Mouse (Mus musculus): ENCODE measurements around the gene Rasgef1c. TPM values are rescaled to one million over a fixed set of nuclear protein-coding genes. Genes with fewer than 3 reads are reported as not detected.

Gene Rasgef1c
- total and polyA plus RNA-seq, 3 experiments, result 0.42 to 0.57 (median 0.53) TPM

- H3K36me3 ChIP-seq (ENCODE audit: control insufficient read depth, insufficient read depth, low read length), result no peaks in the 10 kb centered on the region
- TF ChIP-seq EP300 (IDR thresholded peaks at IDR 0.05; ENCODE audit: insufficient read depth, low read depth, low read length) (no peak), CTCF (IDR thresholded peaks at IDR 0.05) (peak; percentile 90)
- H3K27me3 ChIP-seq (ENCODE audit: control insufficient read depth, insufficient read depth, low read length), result no peaks in the 10 kb centered on the region
- H3K4me3 ChIP-seq, result no peak overlapping the region
- peak; percentile 54 to 67 for DNase-seq
- no peaks in the 10 kb centered on the region; the same call in 1 of the 2 replicates for H3K4me1 ChIP-seq (ENCODE audit: control insufficient read depth, insufficient read depth, low read length)
- intact Hi-C loops (cut with DNase I), result loop anchor here (5.0 kb wide), 1 partner anchor 53 kb away; the partner anchor contains the start of gene Rasgef1c
- H3K27ac ChIP-seq, result no peak overlapping the region
- no peaks in the 10 kb centered on the region for H3K79me2 ChIP-seq (replicated peaks; ENCODE audit: control insufficient read depth, insufficient read depth, low read length)
- H3K9ac ChIP-seq (ENCODE audit: low read depth, low read length), result no peak overlapping the region
- WGBS, result 27% methylated on average over 8 of the region's 8 CpGs
These were observed 54.1 kb downstream of the Rasgef1c start for GRCm38 (mm10) chr11:49955577-49956261.

GRCm38 (mm10) chr11:49958017-49958416 lies 56.4 kb downstream of the Rasgef1c start:
- H3K9ac ChIP-seq (ENCODE audit: low read depth, low read length), result no peak overlapping the region
- H3K4me3 ChIP-seq, result no peak overlapping the region
- no peaks in the 10 kb centered on the region for H3K27me3 ChIP-seq (ENCODE audit: control insufficient read depth, insufficient read depth, low read length)
- 81% methylated on average over 10 of the region's 10 CpGs for WGBS
- no peak overlapping the region for H3K27ac ChIP-seq
- H3K4me1 ChIP-seq (ENCODE audit: control insufficient read depth, insufficient read depth, low read length), result no peaks in the 10 kb centered on the region
- intact Hi-C loops (cut with DNase I), result loop anchor here (5.0 kb wide), 1 partner anchor 56 kb away; the partner anchor contains the start of gene Rasgef1c
- TF ChIP-seq CTCF (IDR thresholded peaks at IDR 0.05), result no peak
- H3K36me3 ChIP-seq (ENCODE audit: control insufficient read depth, insufficient read depth, low read length), result no peaks in the 10 kb centered on the region
- H3K79me2 ChIP-seq (replicated peaks; ENCODE audit: control insufficient read depth, insufficient read depth, low read length), result no peaks in the 10 kb centered on the region
- DNase-seq, result no peak

- intact Hi-C loops (cut with DNase I), result no loop called here
- Histone ChIP-seq H3K27me3 (ENCODE audit: control insufficient read depth, insufficient read depth, low read length) (no peaks in the 10 kb centered on the region), H3K27ac (no peak overlapping the region), H3K4me3 (no peak overlapping the region), H3K36me3 (ENCODE audit: control insufficient read depth, insufficient read depth, low read length) (no peaks in the 10 kb centered on the region), H3K79me2 (replicated peaks; ENCODE audit: control insufficient read depth, insufficient read depth, low read length) (no peaks in the 10 kb centered on the region), H3K4me1 (ENCODE audit: control insufficient read depth, insufficient read depth, low read length) (no peaks in the 10 kb centered on the region), H3K9ac (ENCODE audit: low read depth, low read length) (no peak overlapping the region)
- 37% methylated on average over 10 of the region's 10 CpGs for WGBS
- peak; percentile 91 for TF ChIP-seq CTCF (IDR thresholded peaks at IDR 0.05)
- no peak for TF ChIP-seq EP300 (IDR thresholded peaks at IDR 0.05; ENCODE audit: insufficient read depth, low read depth, low read length)
- peak; percentile 32 to 67 for DNase-seq
These were observed 59.6 kb downstream of the Rasgef1c start for GRCm38 (mm10) chr11:49961098-49961740.

- Histone ChIP-seq H3K79me2 (replicated peaks; ENCODE audit: control insufficient read depth, insufficient read depth, low read length) (no peaks in the 10 kb centered on the region), H3K27me3 (ENCODE audit: control insufficient read depth, insufficient read depth, low read length) (no peaks in the 10 kb centered on the region), H3K4me1 (ENCODE audit: control insufficient read depth, insufficient read depth, low read length) (no peaks in the 10 kb centered on the region), H3K4me3 (no peak overlapping the region), H3K9ac (ENCODE audit: low read depth, low read length) (no peak overlapping the region), H3K27ac (no peak overlapping the region), H3K36me3 (ENCODE audit: control insufficient read depth, insufficient read depth, low read length) (no peaks in the 10 kb centered on the region)
- intact Hi-C loops (cut with DNase I), result no loop called here
- TF ChIP-seq CTCF (IDR thresholded peaks at IDR 0.05) (no peak), POLR2A (IDR thresholded peaks at IDR 0.05; ENCODE audit: insufficient read depth, low read depth, low read length) (no peak), EP300 (IDR thresholded peaks at IDR 0.05; ENCODE audit: insufficient read depth, low read depth, low read length) (no peak)
- 39% methylated on average over 3 of the region's 3 CpGs for WGBS
- DNase-seq, result no peak
These were observed 63.7 kb downstream of the Rasgef1c start for GRCm38 (mm10) chr11:49965320-49965719.

GRCm38 (mm10) chr11:49969692-49970091 lies 68.1 kb downstream of the Rasgef1c start:
- Histone ChIP-seq H3K9ac (ENCODE audit: low read depth, low read length) (no peak overlapping the region), H3K27me3 (ENCODE audit: control insufficient read depth, insufficient read depth, low read length) (no peaks in the 10 kb centered on the region), H3K36me3 (ENCODE audit: control insufficient read depth, insufficient read depth, low read length) (no peaks in the 10 kb centered on the region), H3K4me3 (no peak overlapping the region), H3K79me2 (replicated peaks; ENCODE audit: control insufficient read depth, insufficient read depth, low read length) (no peaks in the 10 kb centered on the region), H3K4me1 (ENCODE audit: control insufficient read depth, insufficient read depth, low read length) (no peaks in the 10 kb centered on the region), H3K27ac (no peak overlapping the region)
- no peak for TF ChIP-seq POLR2A (IDR thresholded peaks at IDR 0.05; ENCODE audit: insufficient read depth, low read depth, low read length)
- TF ChIP-seq CTCF (IDR thresholded peaks at IDR 0.05), result no peak
- TF ChIP-seq EP300 (IDR thresholded peaks at IDR 0.05; ENCODE audit: insufficient read depth, low read depth, low read length), result no peak
- intact Hi-C loops (cut with DNase I), result no loop called here
- DNase-seq, result no peak
- WGBS, result 82% methylated on average over 2 of the region's 2 CpGs

GRCm38 (mm10) chr11:49973657-49974340 lies 72.2 kb downstream of the Rasgef1c start:
- no peaks in the 10 kb centered on the region for H3K27me3 ChIP-seq (ENCODE audit: control insufficient read depth, insufficient read depth, low read length)
- no peak overlapping the region for H3K9ac ChIP-seq (ENCODE audit: low read depth, low read length)
- H3K36me3 ChIP-seq (ENCODE audit: control insufficient read depth, insufficient read depth, low read length), result no peaks in the 10 kb centered on the region
- no peak overlapping the region for H3K4me3 ChIP-seq
- intact Hi-C loops (cut with DNase I), result no loop called here
- no peak for DNase-seq
- 68% methylated on average over 10 of the region's 10 CpGs for WGBS
- no peak for TF ChIP-seq EP300 (IDR thresholded peaks at IDR 0.05; ENCODE audit: insufficient read depth, low read depth, low read length)
- TF ChIP-seq POLR2A (IDR thresholded peaks at IDR 0.05; ENCODE audit: insufficient read depth, low read depth, low read length), result no peak
- TF ChIP-seq CTCF (IDR thresholded peaks at IDR 0.05), result no peak
- H3K4me1 ChIP-seq (ENCODE audit: control insufficient read depth, insufficient read depth, low read length), result no peaks in the 10 kb centered on the region
- H3K79me2 ChIP-seq (replicated peaks; ENCODE audit: control insufficient read depth, insufficient read depth, low read length), result no peaks in the 10 kb centered on the region
- H3K27ac ChIP-seq, result no peak overlapping the region
